Mouse (Mus musculus) lung, postnatal 25 days (tissue): ENCODE results near the gene Methig1.

Experiments
- DNase-seq: peaks from one replicate; pipeline ENCODE4 v3.0.0; 2022; ENCODE audit warnings: low spot score

The Methig1 gene

GRCm38 (mm10) chr15:100422899-100423860 is 70.2 kb downstream of the Methig1 start:
- peak; percentile 98 for DNase-seq

- peak; percentile 59 for DNase-seq
Measured at GRCm38 (mm10) chr15:100423916-100424315, 71.0 kb downstream of the Methig1 start.

GRCm38 (mm10) chr15:100424396-100425122 is 71.6 kb downstream of the Methig1 start, which contains the start of gene Slc11a2:
Slc11a2 (minus strand) TSS chr15:100425072.
- no peak for DNase-seq

- DNase-seq, result no peak
Measured at GRCm38 (mm10) chr15:100428296-100428905, 75.5 kb downstream of the Methig1 start.

- DNase-seq, result no peak
Measured at GRCm38 (mm10) chr15:100429959-100430565, 77.1 kb downstream of the Methig1 start.

GRCm38 (mm10) chr15:100433234-100433633 is 80.3 kb downstream of the Methig1 start:
- no peak for DNase-seq
